Mouse (Mus musculus) cerebellum, adult 2 months (tissue): ENCODE data around the gene Arhgef18.

Experiments used
- CTCF ChIP-seq: fragments of 200-500 bp; IDR thresholded peaks from 2 replicates; pipeline ENCODE4 v1.5.1; 2011; ENCODE audit warnings: low read depth, mild to moderate bottlenecking, control low read depth, low read length, moderate library complexity, borderline replicate concordance; ENCODE audit not compliant: insufficient read depth
- POLR2A ChIP-seq: fragments of 200-500 bp; IDR thresholded peaks from 2 replicates; pipeline ENCODE4 v1.6.1; 2011; ENCODE audit warnings: low read length, control low read depth, borderline replicate concordance; ENCODE audit not compliant: insufficient read depth

DNA sequence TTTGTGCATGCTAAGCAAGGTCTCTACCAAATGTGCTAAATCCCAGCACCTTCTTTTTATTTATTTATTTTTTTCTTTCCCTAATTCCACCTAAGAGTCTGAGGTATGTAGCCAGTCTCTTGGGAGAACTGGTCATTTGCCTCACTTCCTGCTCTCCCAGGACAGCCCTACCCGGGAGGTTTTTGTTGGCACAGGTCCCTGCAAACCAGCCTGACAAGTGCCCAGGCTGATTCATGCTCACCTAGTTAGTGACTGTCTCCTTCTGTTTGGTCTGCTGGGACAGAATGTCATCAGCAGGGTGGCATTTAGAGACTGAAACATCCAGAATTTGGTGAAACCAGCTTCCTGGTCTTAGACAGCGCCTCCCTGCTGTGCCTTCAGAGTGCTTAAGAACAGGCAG, 37.2 kb downstream of the Arhgef18 start:
- TF ChIP-seq POLR2A, result no peak
- no peak for TF ChIP-seq CTCF
